In genomic region chr3:38913488-38914105, GRCm38 (mm10) we compare ENCODE assay signal across 15 mouse cellular contexts. TPM values are rescaled to one million over a fixed set of nuclear protein-coding genes. Genes with fewer than 3 reads are reported as not detected.
DNase-seq lines count a peak whose midpoint lies in the region; ATAC-seq and TF ChIP-seq lines count a peak whose summit lies in the region.
"Had no signal": no experiment of that assay in that cellular context is flagged by ENCODE, and none has a peak within 500 bp of the region (broad histone marks: within the 10 kb centered on the region; RNA-seq: fewer than 3 reads in every experiment).

No protein-coding gene starts in this region.

- no peak overlapping the region for H3K9ac ChIP-seq in forebrain, embryonic 13.5 days
- H3K9ac ChIP-seq in forebrain, embryonic 11.5 days (ENCODE audit: low read length) = no peak overlapping the region
- no peak overlapping the region for H3K9ac ChIP-seq in hindbrain, embryonic 15.5 days
- H3K9ac ChIP-seq in midbrain, postnatal 0 days (replicated peaks; ENCODE audit: low read length, poor library complexity, severe bottlenecking) = no peak overlapping the region
- H3K9ac ChIP-seq: liver, embryonic 13.5 days had no signal

- WGBS in forebrain, embryonic 13.5 days = 10% methylated on average over 11 of the region's 11 CpGs
- WGBS in forebrain, embryonic 11.5 days = 23% methylated on average over 11 of the region's 11 CpGs
- WGBS in hindbrain, embryonic 15.5 days = 23% methylated on average over 11 of the region's 11 CpGs
- 31% methylated on average over 11 of the region's 11 CpGs for WGBS in midbrain, postnatal 0 days

- no peak for TF ChIP-seq CTCF in midbrain, postnatal 0 days (IDR thresholded peaks at IDR 0.05)

- no peaks in the 10 kb centered on the region for H3K27me3 ChIP-seq in forebrain, embryonic 13.5 days
- H3K27me3 ChIP-seq in forebrain, embryonic 11.5 days (ENCODE audit: control insufficient read depth, insufficient read depth, low read length) = no peaks in the 10 kb centered on the region
- H3K27me3 ChIP-seq in hindbrain, embryonic 15.5 days = no peaks in the 10 kb centered on the region
- H3K27me3 ChIP-seq in midbrain, postnatal 0 days (ENCODE audit: insufficient read depth, low read length) = no peaks in the 10 kb centered on the region
- H3K27me3 ChIP-seq: liver, embryonic 13.5 days had no signal

- H3K4me2 ChIP-seq in forebrain, embryonic 13.5 days = peak overlapping the region; percentile 26
- H3K4me2 ChIP-seq in forebrain, embryonic 11.5 days (ENCODE audit: low read depth, low read length, severe bottlenecking) = no peak overlapping the region
- H3K4me2 ChIP-seq in hindbrain, embryonic 15.5 days = no peak overlapping the region
- no peak overlapping the region for H3K4me2 ChIP-seq in midbrain, postnatal 0 days (ENCODE audit: low read depth, low read length, poor library complexity, severe bottlenecking)
- H3K4me2 ChIP-seq: liver, embryonic 13.5 days had no signal

- H3K27ac ChIP-seq in forebrain, embryonic 13.5 days = no peak overlapping the region; the same call in none of the 2 replicates
- no peak overlapping the region for H3K27ac ChIP-seq in forebrain, embryonic 11.5 days (ENCODE audit: low read depth, low read length)
- peak overlapping the region; percentile 23; the same call in 1 of the 2 replicates for H3K27ac ChIP-seq in hindbrain, embryonic 15.5 days (replicated peaks)
- peak overlapping the region; percentile 45; the same call in 1 of the 2 replicates for H3K27ac ChIP-seq in midbrain, postnatal 0 days (ENCODE audit: low read depth, low read length)
- H3K27ac ChIP-seq: liver, embryonic 13.5 days had no signal

- H3K4me3 ChIP-seq in forebrain, embryonic 13.5 days = no peak overlapping the region
- no peak overlapping the region for H3K4me3 ChIP-seq in forebrain, embryonic 11.5 days (ENCODE audit: low read depth, low read length)
- no peak overlapping the region for H3K4me3 ChIP-seq in hindbrain, embryonic 15.5 days
- H3K4me3 ChIP-seq in midbrain, postnatal 0 days (ENCODE audit: low read depth, low read length) = no peak overlapping the region
- H3K4me3 ChIP-seq: liver, embryonic 13.5 days had no signal

- no peak for DNase-seq in forebrain, embryonic 11.5 days (ENCODE audit: low spot score)
- DNase-seq in embryo, embryonic 10.5 days (ENCODE audit: low spot score) = peak; percentile 41
- no peak for DNase-seq in midbrain, postnatal 0 days (ENCODE audit: low spot score)
- no peak for DNase-seq in left cerebral cortex, adult 18-20 months (ENCODE audit: low spot score in 2 of 2)
- no peak for DNase-seq in frontal cortex, postnatal 36 days (ENCODE audit: low spot score in 2 of 2)
- DNase-seq: adrenal gland, postnatal 14 days; gastrocnemius, postnatal 36 days; kidney, adult 8-10 months; layer of hippocampus, adult 9-11 months; liver, embryonic 13.5 days; lung, postnatal 10 days; thymus, adult 18-20 months had no signal

- no peaks in the 10 kb centered on the region for H3K9me3 ChIP-seq in forebrain, embryonic 13.5 days (replicated peaks)
- H3K9me3 ChIP-seq in forebrain, embryonic 11.5 days (ENCODE audit: control insufficient read depth, low read length) = no peaks in the 10 kb centered on the region
- H3K9me3 ChIP-seq in hindbrain, embryonic 15.5 days = no peaks in the 10 kb centered on the region
- H3K9me3 ChIP-seq in midbrain, postnatal 0 days (ENCODE audit: low read length) = no peaks in the 10 kb centered on the region
- H3K9me3 ChIP-seq: liver, embryonic 13.5 days had no signal

- H3K36me3 ChIP-seq in forebrain, embryonic 13.5 days (ENCODE audit: poor library complexity, severe bottlenecking) = no peaks in the 10 kb centered on the region
- H3K36me3 ChIP-seq in forebrain, embryonic 11.5 days (ENCODE audit: control insufficient read depth, insufficient read depth, low read length) = no peaks in the 10 kb centered on the region
- H3K36me3 ChIP-seq in hindbrain, embryonic 15.5 days = no peaks in the 10 kb centered on the region
- H3K36me3 ChIP-seq in midbrain, postnatal 0 days (ENCODE audit: insufficient read depth, low read length) = no peaks in the 10 kb centered on the region
- H3K36me3 ChIP-seq: liver, embryonic 13.5 days had no signal

- H3K4me1 ChIP-seq in forebrain, embryonic 13.5 days = peaks cover 29% of the 10 kb centered on the region
- peaks cover 11% of the 10 kb centered on the region for H3K4me1 ChIP-seq in forebrain, embryonic 11.5 days (replicated peaks; ENCODE audit: control insufficient read depth, insufficient read depth, low read length)
- H3K4me1 ChIP-seq in hindbrain, embryonic 15.5 days (replicated peaks) = peaks cover 16% of the 10 kb centered on the region
- no peaks in the 10 kb centered on the region for H3K4me1 ChIP-seq in midbrain, postnatal 0 days (ENCODE audit: insufficient read depth, low read length)
- H3K4me1 ChIP-seq: liver, embryonic 13.5 days had no signal

- ATAC-seq in forebrain, embryonic 13.5 days = no peak
- ATAC-seq in forebrain, embryonic 11.5 days (replicated peaks; ENCODE audit: low FRiP score) = no peak
- ATAC-seq in hindbrain, embryonic 15.5 days (ENCODE audit: low FRiP score, low read depth) = peak; percentile 49; the same call in 1 of the 2 replicates
- ATAC-seq in midbrain, postnatal 0 days (ENCODE audit: low FRiP score) = no peak
- no peak for ATAC-seq in inflammation-experienced regulatory T-cells, adult 6 months

RNA-seq across cellular contexts. Expression of gene Fat4, which starts 26.9 kb away (rescaled TPM):
- polyA plus RNA-seq in forebrain, embryonic 13.5 days (2015; fragmentation: Nextera tagmentation; extraction: Ambion mirVana) = 9.7 TPM in 2 replicates
- 14.0 and 15.2 TPM in 2 replicates for polyA plus RNA-seq in forebrain, embryonic 11.5 days (2014; fragmentation: Nextera tagmentation; extraction: Ambion mirVana)
- 9.0 and 9.2 TPM in 2 replicates for polyA plus RNA-seq in hindbrain, embryonic 15.5 days (2015; fragmentation: Nextera tagmentation; extraction: Ambion mirVana)
- total RNA-seq in midbrain, postnatal 0 days (2014; rRNA removed) = 79.1 and 91.4 TPM in 2 replicates
- 4.0 and 5.0 TPM in 2 replicates for polyA plus RNA-seq in midbrain, postnatal 0 days (2015; fragmentation: Nextera tagmentation; extraction: Ambion mirVana)
- under 1 TPM in 2 of 3 experiments, not detected in 1; 0.04 to 0.26 TPM for polyA plus RNA-seq in inflammation-experienced regulatory T-cells, adult 6 months (2017; shearing (Covaris generic))
- 10 to 100 TPM in 1 of 2 experiments, 1 to 10 TPM in 1; 9.8 to 10.2 TPM for total RNA-seq in left cerebral cortex, adult 18-20 months (2021)

Comparison
In these comparisons a context has a peak if more than half of its experiments do, and no peak if none do; other contexts are left out.
1. H3K27ac ChIP-seq: peak in hindbrain, embryonic 15.5 days (single experiment) and midbrain, postnatal 0 days (single experiment); none in forebrain, embryonic 13.5 days (single experiment) and forebrain, embryonic 11.5 days (single experiment).